Mouse (Mus musculus) forebrain, postnatal 0 days (tissue): ENCODE data around the gene Uvrag. TPM values are rescaled to one million over a fixed set of nuclear protein-coding genes. Genes with fewer than 3 reads are reported as not detected.

Experiments
- ATAC-seq: fragments of 200-750 bp; cut with Nextera tagmentation; 2 replicates; pipeline ENCODE4 v1.8.0; 2017; ENCODE audit warnings: mild to moderate bottlenecking, moderate library complexity
- DNase-seq: peaks from one replicate; pipeline ENCODE4 v3.0.0-alpha.2; 2015
- H3K27ac ChIP-seq: fragments of 300-500 bp; sonication (generic); 2 replicates; pipeline ENCODE4 v1.5.1; 2014; ENCODE audit warnings: low read depth, mild to moderate bottlenecking, antibody characterized with exemption, low read length, moderate library complexity, mixed read lengths
- H3K27me3 ChIP-seq: fragments of 300-500 bp; sonication (generic); 2 replicates; pipeline ENCODE4 v1.6.1; 2014; ENCODE audit warnings: mild to moderate bottlenecking, low read length, mixed read lengths; ENCODE audit not compliant: insufficient read depth
- H3K36me3 ChIP-seq: fragments of 300-500 bp; sonication (generic); 2 replicates; pipeline ENCODE4 v1.6.1; 2014; ENCODE audit warnings: mild to moderate bottlenecking, moderate library complexity; ENCODE audit not compliant: insufficient read depth
- H3K4me1 ChIP-seq: fragments of 300-500 bp; sonication (generic); 2 replicates; pipeline ENCODE4 v1.6.1; 2014; ENCODE audit warnings: antibody characterized with exemption; ENCODE audit not compliant: insufficient read depth
- H3K4me2 ChIP-seq: fragments of 300-500 bp; sonication (generic); 2 replicates; pipeline ENCODE4 v1.6.1; 2014; ENCODE audit warnings: low read depth, mild to moderate bottlenecking, moderate library complexity
- H3K4me3 ChIP-seq: fragments of 300-500 bp; sonication (generic); 2 replicates; pipeline ENCODE4 v1.5.1; 2014; ENCODE audit warnings: low read depth, low read length, mixed read lengths
- H3K9ac ChIP-seq: fragments of 300-500 bp; sonication (generic); 2 replicates; pipeline ENCODE4 v1.6.1; 2014; ENCODE audit warnings: mild to moderate bottlenecking
- H3K9me3 ChIP-seq: fragments of 300-500 bp; sonication (generic); 2 replicates; pipeline ENCODE4 v1.6.1; 2016; ENCODE audit warnings: low read length
- CTCF ChIP-seq: sonication (generic); IDR thresholded peaks from 2 replicates; pipeline ENCODE4 v1.5.1; 2016; ENCODE audit warnings: antibody characterized with exemption, control low read depth, low read depth
- WGBS: fragments of 180-500 bp; shearing (Covaris S2); extraction: QIAGEN DNeasy Blood & Tissue Kit; methylation state at CpG from one replicate; pipeline ENCODE4 v1.1.7; 2014; 5-methylcytosine and 5-hydroxymethylcytosine counted together
- polyA plus RNA-seq: library from polyadenylated mRNA; unstranded; fragments of >200 nt; fragmentation: Nextera tagmentation; extraction: Ambion mirVana; gene quantifications from 2 replicates; pipeline ENCODE4 v1.2.1, GENCODE M21; 2015
- total RNA-seq: library from RNA; depleted of rRNA; stranded (reverse); fragments of >200 nt; gene quantifications from 2 replicates; pipeline ENCODE4 v1.2.3, GENCODE M21; 2014

The Uvrag gene
- total and polyA plus RNA-seq, 2 experiments from 2014 or later, result 18.6 to 18.8 TPM

DNA sequence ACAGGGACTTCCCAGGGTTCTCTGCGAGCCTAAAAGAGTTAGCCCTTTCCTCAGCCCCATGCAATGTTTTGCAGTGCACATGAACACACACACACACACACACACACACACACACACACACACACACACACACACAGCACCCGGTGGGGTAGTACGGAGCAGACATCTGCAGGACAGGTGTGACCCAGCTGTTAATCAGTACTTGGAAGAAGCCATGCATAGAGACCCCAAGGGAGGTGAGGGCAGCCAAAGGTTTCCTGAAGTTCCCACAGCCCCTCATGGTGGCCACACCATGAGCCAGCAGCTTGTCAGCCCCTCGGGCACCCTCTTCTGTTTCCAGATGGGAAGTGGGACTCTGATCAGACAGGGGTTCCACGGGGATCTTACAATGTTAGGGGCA is 277.9 kb downstream of the Uvrag start:
- peaks cover 4% of the 10 kb centered on the region for H3K4me1 ChIP-seq
- no peak overlapping the region for H3K4me3 ChIP-seq
- H3K4me2 ChIP-seq, result no peak overlapping the region
- H3K27ac ChIP-seq, result no peak overlapping the region
- DNase-seq (no peak), ATAC-seq (no peak)
- no peaks in the 10 kb centered on the region for H3K9me3 ChIP-seq
- H3K9ac ChIP-seq, result no peak overlapping the region
- H3K36me3 ChIP-seq, result no peaks in the 10 kb centered on the region
- H3K27me3 ChIP-seq, result no peaks in the 10 kb centered on the region
- TF ChIP-seq CTCF, result no peak
- 84% methylated on average over 5 of the region's 5 CpGs for WGBS

DNA sequence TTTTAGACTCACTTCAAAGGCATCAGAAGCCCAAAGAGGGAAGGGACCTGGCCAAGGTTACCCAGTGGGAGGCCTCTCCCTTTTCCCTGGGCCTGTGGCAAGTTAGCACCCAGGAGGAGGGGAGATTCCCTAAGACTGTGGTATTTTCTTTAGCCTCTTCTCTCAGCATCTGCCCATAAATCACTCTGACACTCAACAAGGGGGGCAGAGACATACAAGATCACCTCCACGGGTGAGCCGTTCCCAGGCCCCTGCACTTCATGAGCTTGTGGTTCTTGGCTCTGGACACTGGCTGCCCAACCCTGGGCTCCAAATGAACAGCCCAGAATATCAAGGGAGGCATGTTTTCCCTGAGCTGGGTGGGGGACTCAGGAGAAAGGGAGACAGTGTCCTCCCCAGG is 279.9 kb downstream of the Uvrag start:
- TF ChIP-seq CTCF, result no peak
- Histone ChIP-seq H3K27ac (no peak overlapping the region), H3K4me1 (no peaks in the 10 kb centered on the region), H3K4me3 (no peak overlapping the region), H3K27me3 (no peaks in the 10 kb centered on the region), H3K9me3 (no peaks in the 10 kb centered on the region), H3K4me2 (no peak overlapping the region), H3K36me3 (no peaks in the 10 kb centered on the region), H3K9ac (no peak overlapping the region)
- DNase-seq (no peak), ATAC-seq (no peak)
- WGBS, result 80% methylated on average over 2 of the region's 2 CpGs

DNA sequence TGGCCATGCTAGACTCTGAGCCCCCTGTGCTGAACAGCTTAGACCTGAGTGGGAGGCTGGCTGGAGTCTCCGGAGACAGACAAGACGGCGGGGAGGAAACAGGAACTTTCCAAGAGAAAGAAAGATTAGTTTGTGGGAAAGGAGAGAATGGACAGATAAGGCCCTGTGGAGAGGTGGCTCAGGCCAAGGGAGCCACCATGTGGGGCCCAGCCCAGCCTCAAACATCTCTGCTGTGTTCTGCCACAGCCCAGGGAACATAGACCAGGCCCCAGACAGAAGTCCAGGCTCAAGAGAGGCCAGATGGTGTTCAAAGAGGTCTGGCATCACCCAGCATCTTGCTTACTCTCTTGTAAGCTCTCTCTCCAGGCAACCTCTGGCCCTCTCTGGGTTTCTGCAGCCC is 283.8 kb downstream of the Uvrag start:
- WGBS, result 63% methylated on average over 3 of the region's 3 CpGs
- TF ChIP-seq CTCF, result no peak
- no peaks in the 10 kb centered on the region for H3K9me3 ChIP-seq
- no peak for ATAC-seq
- no peaks in the 10 kb centered on the region for H3K36me3 ChIP-seq
- no peaks in the 10 kb centered on the region for H3K27me3 ChIP-seq
- DNase-seq, result no peak
- H3K4me3 ChIP-seq, result no peak overlapping the region
- H3K27ac ChIP-seq, result no peak overlapping the region
- H3K4me1 ChIP-seq, result no peaks in the 10 kb centered on the region
- H3K4me2 ChIP-seq, result no peak overlapping the region
- H3K9ac ChIP-seq, result no peak overlapping the region

DNA sequence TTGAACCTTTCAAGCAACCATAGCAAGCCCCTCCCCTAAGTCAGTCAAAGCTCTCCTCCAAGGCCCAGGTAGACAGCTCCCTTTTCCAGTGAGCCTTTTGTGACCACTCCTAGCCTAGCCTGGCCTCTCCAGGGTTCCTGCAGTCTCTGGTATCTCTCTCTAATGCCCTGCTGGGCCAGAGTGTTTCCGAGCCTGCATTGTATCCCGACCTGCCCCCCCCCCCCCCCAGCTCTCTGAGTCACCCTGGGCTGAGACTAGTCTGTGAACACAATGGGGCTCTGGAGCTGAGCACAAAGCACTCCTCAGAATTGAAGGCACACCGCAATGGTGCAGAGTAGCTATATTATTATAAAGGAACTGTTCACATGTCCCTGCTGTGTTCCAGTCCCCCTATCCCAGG is 284.8 kb downstream of the Uvrag start:
- Histone ChIP-seq H3K4me2 (no peak overlapping the region), H3K27ac (no peak overlapping the region), H3K4me3 (no peak overlapping the region), H3K4me1 (no peaks in the 10 kb centered on the region), H3K27me3 (no peaks in the 10 kb centered on the region), H3K36me3 (no peaks in the 10 kb centered on the region), H3K9me3 (no peaks in the 10 kb centered on the region), H3K9ac (no peak overlapping the region)
- ATAC-seq (no peak), DNase-seq (no peak)
- no peak for TF ChIP-seq CTCF
- 16% methylated on average over 3 of the region's 3 CpGs for WGBS

DNA sequence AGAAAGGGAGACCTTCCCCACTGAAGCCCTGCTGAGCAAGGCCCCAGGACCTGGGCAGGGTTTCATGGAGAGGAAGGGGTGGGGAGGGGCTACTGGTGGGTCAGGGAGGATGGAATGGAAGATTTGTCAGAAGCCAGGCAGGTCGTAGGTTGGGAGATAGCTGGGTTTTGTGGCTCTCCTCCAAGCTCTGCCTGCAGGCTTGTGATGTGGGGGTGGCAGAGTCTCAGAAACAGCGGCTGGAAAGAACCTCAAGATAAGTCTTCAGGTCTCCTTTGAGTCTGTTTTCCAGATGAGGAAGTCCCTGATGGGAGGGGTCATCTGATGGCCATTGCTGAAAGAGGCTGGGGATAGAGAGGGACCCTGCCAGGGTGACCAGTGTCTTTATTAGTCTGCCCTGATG is 285.6 kb downstream of the Uvrag start:
- H3K27ac ChIP-seq, result no peak overlapping the region
- H3K4me1 ChIP-seq, result no peaks in the 10 kb centered on the region
- H3K27me3 ChIP-seq, result no peaks in the 10 kb centered on the region
- H3K36me3 ChIP-seq, result no peaks in the 10 kb centered on the region
- WGBS, result 72% methylated on average over 2 of the region's 2 CpGs
- no peak overlapping the region for H3K4me3 ChIP-seq
- no peak overlapping the region for H3K9ac ChIP-seq
- H3K9me3 ChIP-seq, result no peaks in the 10 kb centered on the region
- ATAC-seq, result no peak
- DNase-seq, result no peak
- no peak for TF ChIP-seq CTCF
- no peak overlapping the region for H3K4me2 ChIP-seq

DNA sequence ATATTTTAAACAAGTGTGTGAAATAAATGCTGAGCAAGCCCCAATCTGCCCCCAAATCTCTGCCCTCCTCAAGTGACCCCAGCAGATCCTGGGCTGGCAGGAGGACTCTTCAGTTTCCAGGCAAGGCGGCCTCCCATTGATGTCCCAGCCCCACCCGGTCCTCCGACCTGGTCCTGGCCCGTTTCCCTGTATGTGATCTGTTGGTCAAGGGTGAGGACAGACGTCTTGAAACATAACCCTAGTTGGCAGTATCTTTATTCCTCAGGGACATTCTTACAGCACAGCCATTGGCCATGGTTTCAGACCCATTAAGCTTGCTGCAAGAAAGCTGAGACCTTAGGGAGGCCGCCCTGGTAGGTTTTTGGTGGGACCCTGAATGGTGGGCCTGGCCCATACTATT is 287.1 kb downstream of the Uvrag start:
- Histone ChIP-seq H3K9ac (no peak overlapping the region), H3K4me2 (no peak overlapping the region), H3K4me1 (no peaks in the 10 kb centered on the region), H3K27ac (no peak overlapping the region), H3K4me3 (no peak overlapping the region), H3K27me3 (no peaks in the 10 kb centered on the region), H3K36me3 (no peaks in the 10 kb centered on the region), H3K9me3 (no peaks in the 10 kb centered on the region)
- no peak for ATAC-seq
- 92% methylated on average over 6 of the region's 6 CpGs for WGBS
- DNase-seq, result no peak
- no peak for TF ChIP-seq CTCF

DNA sequence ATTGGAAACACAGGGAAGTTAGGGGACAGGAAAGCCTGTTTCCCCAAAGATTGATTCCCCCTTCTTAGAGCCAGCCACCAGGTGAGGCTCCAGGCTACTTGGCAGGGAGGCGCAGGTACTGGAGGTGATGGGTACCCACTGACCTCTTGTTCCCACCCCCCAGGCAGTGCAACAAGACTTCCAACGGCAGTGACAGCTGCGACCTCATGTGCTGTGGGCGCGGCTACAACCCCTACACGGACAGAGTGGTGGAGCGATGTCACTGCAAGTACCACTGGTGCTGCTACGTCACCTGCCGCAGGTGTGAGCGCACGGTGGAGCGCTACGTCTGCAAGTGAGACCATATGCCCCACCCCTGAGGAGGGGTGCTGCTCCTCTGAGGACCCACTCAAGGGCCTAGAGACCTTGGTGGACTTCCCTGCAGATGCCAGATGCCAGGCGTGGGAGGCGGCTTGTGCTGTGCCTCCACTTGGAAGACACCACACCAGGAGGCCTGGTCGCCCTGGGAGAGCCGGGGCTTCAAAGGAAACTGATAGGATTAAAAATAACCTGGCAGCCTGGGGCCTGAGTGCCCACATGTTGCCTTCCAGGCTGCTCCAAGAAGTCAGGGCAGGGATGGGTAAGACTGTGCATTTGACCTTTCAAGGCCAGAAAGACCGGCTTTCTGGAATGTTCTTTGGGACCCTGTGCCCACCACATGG is 287.8 kb downstream of the Uvrag start:
- no peak for TF ChIP-seq CTCF

DNA sequence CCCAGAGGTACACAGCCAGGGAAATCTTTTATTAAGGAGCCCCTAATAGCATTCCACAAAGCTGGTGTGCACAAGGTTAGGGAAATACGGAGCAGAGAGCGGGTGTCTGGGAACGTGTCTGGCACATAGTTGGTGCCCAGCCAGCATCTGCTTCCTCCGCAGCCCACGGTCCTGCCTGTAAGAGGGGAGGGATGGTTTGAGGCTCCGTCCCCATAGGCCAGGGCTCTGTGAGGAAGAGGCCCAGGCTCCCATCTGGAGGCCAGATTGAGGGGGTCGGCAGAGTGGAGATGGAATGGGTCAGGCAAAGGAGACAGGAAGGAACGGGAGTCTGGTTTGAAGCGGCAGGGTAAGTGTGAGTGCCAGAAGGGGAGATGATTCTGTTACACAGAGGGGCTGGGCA is 289.7 kb downstream of the Uvrag start:
- H3K4me2 ChIP-seq, result no peak overlapping the region
- no peak overlapping the region for H3K4me3 ChIP-seq
- H3K27me3 ChIP-seq, result no peaks in the 10 kb centered on the region
- no peak for TF ChIP-seq CTCF
- H3K27ac ChIP-seq, result no peak overlapping the region
- no peak overlapping the region for H3K9ac ChIP-seq
- no peaks in the 10 kb centered on the region for H3K4me1 ChIP-seq
- ATAC-seq, result no peak
- no peak for DNase-seq
- no peaks in the 10 kb centered on the region for H3K9me3 ChIP-seq
- H3K36me3 ChIP-seq, result no peaks in the 10 kb centered on the region
- 29% methylated on average over 9 of the region's 9 CpGs for WGBS

More for the DNA sequence above, 287.8 kb downstream of the Uvrag start:
- Histone ChIP-seq H3K27me3 (no peaks in the 10 kb centered on the region), H3K9me3 (no peaks in the 10 kb centered on the region), H3K36me3 (no peaks in the 10 kb centered on the region), H3K9ac (no peak overlapping the region), H3K4me3 (no peak overlapping the region), H3K4me1 (no peaks in the 10 kb centered on the region), H3K27ac (no peak overlapping the region), H3K4me2 (no peak overlapping the region)
- ATAC-seq, result no peak
- WGBS, result 84% methylated on average over 18 of the region's 18 CpGs
- DNase-seq, result no peak
